ENCODE assay signal across 9 mouse cellular contexts in the genomic region with DNA sequence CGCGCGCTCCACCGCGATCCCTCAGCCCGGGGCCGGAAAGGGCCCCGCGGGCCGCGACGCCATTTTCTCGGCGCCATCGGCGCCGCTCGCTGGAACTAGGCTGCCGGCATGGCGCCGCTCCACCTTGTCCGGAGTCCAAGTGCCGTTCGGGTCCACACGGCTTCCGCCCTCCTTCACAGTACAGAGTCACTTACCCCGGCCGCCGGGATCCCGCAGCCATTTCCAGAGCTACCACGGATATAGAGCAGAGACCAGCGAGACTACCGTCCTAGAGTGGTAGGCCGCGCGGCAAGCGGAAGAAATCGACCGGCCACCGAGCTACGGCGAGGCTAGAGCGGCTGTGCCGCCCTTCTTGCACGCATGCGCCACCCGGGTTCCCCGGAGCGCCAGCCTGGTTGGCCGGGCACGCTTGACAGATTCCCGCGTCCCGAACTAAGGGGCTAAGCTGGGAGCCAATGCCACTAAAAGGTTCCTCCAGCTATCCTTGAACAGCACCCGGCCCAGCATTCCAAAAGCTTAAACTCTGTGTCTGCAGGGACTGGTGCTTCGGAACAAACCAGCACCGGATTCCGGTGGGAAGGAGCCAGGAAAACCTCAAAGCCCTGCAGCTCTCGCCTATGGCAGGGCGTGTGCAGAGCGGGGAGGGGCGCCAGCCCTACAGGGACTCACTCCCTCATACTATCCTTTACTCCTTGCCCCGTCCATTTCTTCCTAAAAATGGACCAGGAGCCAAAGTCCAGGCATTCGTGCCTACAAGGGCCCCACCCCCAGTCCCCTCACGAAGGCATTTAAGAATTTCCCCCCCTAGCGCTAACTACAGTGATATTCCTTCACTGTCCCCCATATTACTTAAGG. TPM values are rescaled to one million over a fixed set of nuclear protein-coding genes. Genes with fewer than 3 reads are reported as not detected.
DNase-seq lines count a peak whose midpoint lies in the region; ATAC-seq and TF ChIP-seq lines count a peak whose summit lies in the region.
"Had no signal": no experiment of that assay in that cellular context is flagged by ENCODE, and none has a peak within 500 bp of the region (broad histone marks: within the 10 kb centered on the region; RNA-seq: fewer than 3 reads in every experiment).

No protein-coding gene starts in this region.

- TF ChIP-seq CTCF in CH12.LX (conservative IDR thresholded peaks at IDR 0.05 in 1 of 2, IDR thresholded peaks at IDR 0.05 in 1 of 2; ENCODE audit: low read depth in 2 of 2, low read length in 2 of 2): no peak; a peak in 1 of 4 replicates
- TF ChIP-seq CTCF in heart, postnatal 0 days (IDR thresholded peaks at IDR 0.05; ENCODE audit: low read depth): no peak

- in situ Hi-C loops in CH12.LX (cut with MboI; ENCODE audit: low pct_ligation_motif_present, low pct_unique_long_range_greater_than_20kb, low sequenced_read_pairs): loop anchor here (25.0 kb wide), 1 partner anchor 660 kb away; the partner anchor contains the start of genes Arfrp1 and Zgpat

- H3K4me2 ChIP-seq in CH12.LX (ENCODE audit: insufficient read depth, low read depth, poor library complexity, severe bottlenecking): peak overlapping the region; percentile 12
- peak overlapping the region; percentile 87 for H3K4me2 ChIP-seq in forebrain, embryonic 12.5 days
- peak overlapping the region; percentile 80 for H3K4me2 ChIP-seq in heart, postnatal 0 days (ENCODE audit: low read depth, low read length)
- H3K4me2 ChIP-seq in liver, embryonic 15.5 days: peak overlapping the region; percentile 95
- peak overlapping the region; percentile 93 for H3K4me2 ChIP-seq in neural tube, embryonic 11.5 days (ENCODE audit: low read depth)
- H3K4me2 ChIP-seq in stomach, embryonic 16.5 days (ENCODE audit: low read depth, low read length): peak overlapping the region; percentile 83

- H3K4me1 ChIP-seq in CH12.LX (ENCODE audit: control insufficient read depth in 1 of 2, insufficient read depth in 2 of 2): peaks cover 20 to 71% of the 10 kb centered on the region in 2 experiments
- peaks cover 34% of the 10 kb centered on the region for H3K4me1 ChIP-seq in forebrain, embryonic 12.5 days
- H3K4me1 ChIP-seq in heart, postnatal 0 days (ENCODE audit: control insufficient read depth, insufficient read depth): peaks cover 49% of the 10 kb centered on the region
- H3K4me1 ChIP-seq in liver, embryonic 15.5 days (replicated peaks): peaks cover 83% of the 10 kb centered on the region
- peaks cover 19% of the 10 kb centered on the region for H3K4me1 ChIP-seq in neural tube, embryonic 11.5 days (ENCODE audit: control insufficient read depth, insufficient read depth, low read length)
- peaks cover 32% of the 10 kb centered on the region for H3K4me1 ChIP-seq in stomach, embryonic 16.5 days (ENCODE audit: control insufficient read depth, insufficient read depth, low read length)

- ATAC-seq in forebrain, embryonic 12.5 days (ENCODE audit: low FRiP score): peak; percentile 97
- peak; percentile 95 for ATAC-seq in heart, postnatal 0 days (ENCODE audit: insufficient read depth, low read depth)
- peak; percentile 89 for ATAC-seq in liver, embryonic 15.5 days (ENCODE audit: insufficient read depth)
- ATAC-seq in neural tube, embryonic 11.5 days (ENCODE audit: insufficient read depth, low FRiP score, low TSS enrichment): peak; percentile 95
- ATAC-seq in stomach, embryonic 16.5 days (ENCODE audit: insufficient read depth, low FRiP score): peak; percentile 96

- H3K36me3 ChIP-seq in CH12.LX (replicated peaks in 1 of 2; ENCODE audit: control insufficient read depth in 1 of 2, insufficient read depth in 1 of 2, low read length in 1 of 2): peaks cover 0 to 25% of the 10 kb centered on the region in 2 experiments
- H3K36me3 ChIP-seq in forebrain, embryonic 12.5 days (replicated peaks): peaks cover 6% of the 10 kb centered on the region
- no peaks in the 10 kb centered on the region for H3K36me3 ChIP-seq in heart, postnatal 0 days (replicated peaks; ENCODE audit: control insufficient read depth, insufficient read depth, low read length)
- H3K36me3 ChIP-seq in liver, embryonic 15.5 days (replicated peaks): peaks cover 17% of the 10 kb centered on the region
- H3K36me3 ChIP-seq in neural tube, embryonic 11.5 days (ENCODE audit: control insufficient read depth, insufficient read depth, low read length): no peaks in the 10 kb centered on the region
- no peaks in the 10 kb centered on the region for H3K36me3 ChIP-seq in stomach, embryonic 16.5 days (ENCODE audit: control insufficient read depth, insufficient read depth, low read length)

- H3K4me3 ChIP-seq in CH12.LX (replicated peaks in 1 of 3; ENCODE audit: low read depth in 2 of 3, low read length in 2 of 3, poor library complexity in 1 of 3): peak overlapping the region; percentile 63 to 92 (median 79)
- peak overlapping the region; percentile 92 for H3K4me3 ChIP-seq in forebrain, embryonic 12.5 days (replicated peaks)
- H3K4me3 ChIP-seq in heart, postnatal 0 days (ENCODE audit: low read depth, low read length): peak overlapping the region; percentile 90
- H3K4me3 ChIP-seq in liver, embryonic 15.5 days (replicated peaks): peak overlapping the region; percentile 89
- peak overlapping the region; percentile 90 for H3K4me3 ChIP-seq in neural tube, embryonic 11.5 days (ENCODE audit: low read depth, low read length)
- peak overlapping the region; percentile 68 for H3K4me3 ChIP-seq in stomach, embryonic 16.5 days (replicated peaks; ENCODE audit: low read length)

- under 1% methylated on average over 66 of the region's 66 CpGs for WGBS in forebrain, embryonic 12.5 days
- WGBS in heart, postnatal 0 days: under 1% methylated on average over 66 of the region's 66 CpGs
- under 1% methylated on average over 66 of the region's 66 CpGs for WGBS in liver, embryonic 15.5 days (ENCODE audit: insufficient replicate concordance)
- WGBS in neural tube, embryonic 11.5 days: under 1% methylated on average over 66 of the region's 66 CpGs
- under 1% methylated on average over 66 of the region's 66 CpGs for WGBS in stomach, embryonic 16.5 days

- TF ChIP-seq RAD21 in CH12.LX (IDR thresholded peaks at IDR 0.05; ENCODE audit: low read depth, low read length): no peak

- peak overlapping the region; percentile 26 for H3K27ac ChIP-seq in CH12.LX (ENCODE audit: insufficient read depth, low read depth)
- peak overlapping the region; percentile 95 for H3K27ac ChIP-seq in forebrain, embryonic 12.5 days
- H3K27ac ChIP-seq in heart, postnatal 0 days (ENCODE audit: low read depth): peak overlapping the region; percentile 96
- peak overlapping the region; percentile 96 for H3K27ac ChIP-seq in liver, embryonic 15.5 days (replicated peaks)
- peak overlapping the region; percentile 85 for H3K27ac ChIP-seq in neural tube, embryonic 11.5 days (ENCODE audit: low read depth, low read length)
- H3K27ac ChIP-seq in stomach, embryonic 16.5 days (ENCODE audit: low read length): peak overlapping the region; percentile 97

- dilution Hi-C loops in CH12.LX (cut with MboI; ENCODE audit: extremely low pct_ligation_motif_present, extremely low pct_unique_long_range_greater_than_20kb, low sequenced_read_pairs): no loop called here

- peaks cover 92% of the 10 kb centered on the region for H3K79me2 ChIP-seq in CH12.LX (replicated peaks; ENCODE audit: control insufficient read depth, extremely low read depth, insufficient read depth, poor library complexity, severe bottlenecking)

- peak; percentile 84 for DNase-seq in CH12.LX (ENCODE audit: extremely low read depth)
- peak; percentile 82 for DNase-seq in c-Kit-positive CD71-positive TER-119-positive erythroid progenitor cells, embryonic 14.5 days (ENCODE audit: low spot score)
- peak; percentile 93 for DNase-seq in heart, postnatal 0 days (ENCODE audit: low spot score)
- peak; percentile 94 to 96 for DNase-seq in kidney, postnatal 36 days
- peak; percentile 93 for DNase-seq in neural tube, embryonic 11.5 days (ENCODE audit: low spot score)

- H3K9ac ChIP-seq in CH12.LX (ENCODE audit: insufficient read depth, low read depth): peak overlapping the region; percentile 99
- H3K9ac ChIP-seq in forebrain, embryonic 12.5 days: peak overlapping the region; percentile 97
- peak overlapping the region; percentile 96 for H3K9ac ChIP-seq in heart, postnatal 0 days (replicated peaks; ENCODE audit: low read depth, low read length)
- H3K9ac ChIP-seq in liver, embryonic 15.5 days: peak overlapping the region; percentile 96
- H3K9ac ChIP-seq in neural tube, embryonic 11.5 days (ENCODE audit: low read length): peak overlapping the region; percentile 97
- H3K9ac ChIP-seq in stomach, embryonic 16.5 days (ENCODE audit: low read length): peak overlapping the region; percentile 98

- H3K27me3 ChIP-seq in CH12.LX (replicated peaks): no peaks in the 10 kb centered on the region
- H3K27me3 ChIP-seq in forebrain, embryonic 12.5 days: no peaks in the 10 kb centered on the region
- no peaks in the 10 kb centered on the region for H3K27me3 ChIP-seq in heart, postnatal 0 days (ENCODE audit: control insufficient read depth, insufficient read depth, low read length)
- H3K27me3 ChIP-seq in liver, embryonic 15.5 days: no peaks in the 10 kb centered on the region
- no peaks in the 10 kb centered on the region for H3K27me3 ChIP-seq in neural tube, embryonic 11.5 days (ENCODE audit: control insufficient read depth, insufficient read depth, low read length)
- H3K27me3 ChIP-seq in stomach, embryonic 16.5 days (ENCODE audit: control insufficient read depth, insufficient read depth, low read length): no peaks in the 10 kb centered on the region

- no peak for TF ChIP-seq EP300 in CH12.LX (IDR thresholded peaks at IDR 0.05; ENCODE audit: low read length)
- 0 out of 2 replicates have a peak, but pooled peaks have one; percentile 50 for TF ChIP-seq EP300 in heart, postnatal 0 days (IDR thresholded peaks at IDR 0.05; ENCODE audit: low read depth)

- H3K9me3 ChIP-seq in CH12.LX (replicated peaks; ENCODE audit: low read length): no peaks in the 10 kb centered on the region
- no peaks in the 10 kb centered on the region for H3K9me3 ChIP-seq in forebrain, embryonic 12.5 days
- no peaks in the 10 kb centered on the region for H3K9me3 ChIP-seq in heart, postnatal 0 days (replicated peaks; ENCODE audit: control insufficient read depth, low read length)
- H3K9me3 ChIP-seq in liver, embryonic 15.5 days (replicated peaks): no peaks in the 10 kb centered on the region
- H3K9me3 ChIP-seq in neural tube, embryonic 11.5 days (ENCODE audit: control insufficient read depth, low read length): no peaks in the 10 kb centered on the region
- no peaks in the 10 kb centered on the region for H3K9me3 ChIP-seq in stomach, embryonic 16.5 days (replicated peaks; ENCODE audit: control insufficient read depth, low read length)

- peak; percentile 86 for TF ChIP-seq POLR2A in CH12.LX (IDR thresholded peaks at IDR 0.05; ENCODE audit: low read depth, low read length)

RNA-seq across cellular contexts. Expression of gene Dido1, which starts 7.8 kb away (rescaled TPM):
- total RNA-seq in CH12.LX (2012; rRNA removed): 24.9 and 30.0 TPM in 2 replicates
- 15.5 and 16.4 TPM in 2 replicates for total RNA-seq in CH12.LX (2014; rRNA removed)
- polyA plus RNA-seq in CH12.LX (2012; ENCODE audit: insufficient read length, low read depth): 25.0 and 25.8 TPM in 2 replicates
- 42.2 and 42.7 TPM in 2 replicates for polyA plus RNA-seq in forebrain, embryonic 12.5 days (2016; fragmentation: Nextera tagmentation; extraction: Ambion mirVana)
- total RNA-seq in heart, postnatal 0 days (2014; rRNA removed; ENCODE audit: low replicate concordance): 22.8 and 28.3 TPM in 2 replicates
- 9.9 and 12.2 TPM in 2 replicates for polyA plus RNA-seq in heart, postnatal 0 days (2015; fragmentation: Nextera tagmentation; extraction: Ambion mirVana)
- polyA plus RNA-seq in liver, embryonic 15.5 days (2015; fragmentation: Nextera tagmentation; extraction: Ambion mirVana): 11.7 and 13.1 TPM in 2 replicates
- polyA plus RNA-seq in neural tube, embryonic 11.5 days (2014; fragmentation: Nextera tagmentation; extraction: Ambion mirVana): 31.5 and 32.5 TPM in 2 replicates
- polyA plus RNA-seq in stomach, embryonic 16.5 days (2015; fragmentation: Nextera tagmentation; extraction: Ambion mirVana): 23.9 and 26.7 TPM in 2 replicates

RNA-seq across cellular contexts. Expression of gene Gid8, which starts 7.9 kb away (rescaled TPM):
- total RNA-seq in CH12.LX (2012; rRNA removed) (15.6 and 21.7 TPM in 2 replicates), CH12.LX (2014; rRNA removed) (32.1 and 32.5 TPM in 2 replicates)
- 44.1 and 45.4 TPM in 2 replicates for polyA plus RNA-seq in CH12.LX (2012; ENCODE audit: insufficient read length, low read depth)
- 52.0 and 54.7 TPM in 2 replicates for polyA plus RNA-seq in forebrain, embryonic 12.5 days (2016; fragmentation: Nextera tagmentation; extraction: Ambion mirVana)
- 26.7 and 29.8 TPM in 2 replicates for total RNA-seq in heart, postnatal 0 days (2014; rRNA removed; ENCODE audit: low replicate concordance)
- polyA plus RNA-seq in heart, postnatal 0 days (2015; fragmentation: Nextera tagmentation; extraction: Ambion mirVana): 51.9 and 52.6 TPM in 2 replicates
- 117 TPM in 2 replicates for polyA plus RNA-seq in liver, embryonic 15.5 days (2015; fragmentation: Nextera tagmentation; extraction: Ambion mirVana)
- polyA plus RNA-seq in neural tube, embryonic 11.5 days (2014; fragmentation: Nextera tagmentation; extraction: Ambion mirVana): 59.9 and 66.0 TPM in 2 replicates
- 60.7 and 65.8 TPM in 2 replicates for polyA plus RNA-seq in stomach, embryonic 16.5 days (2015; fragmentation: Nextera tagmentation; extraction: Ambion mirVana)

RNA-seq across cellular contexts. Expression of gene Slc17a9, which starts 23.1 kb away (rescaled TPM):
- total RNA-seq in CH12.LX (2012; rRNA removed) (13.4 and 16.2 TPM in 2 replicates), CH12.LX (2014; rRNA removed) (6.5 and 7.2 TPM in 2 replicates)
- polyA plus RNA-seq in CH12.LX (2012; ENCODE audit: insufficient read length, low read depth): 23.7 and 26.0 TPM in 2 replicates
- 0.37 and 0.55 TPM in 2 replicates for polyA plus RNA-seq in forebrain, embryonic 12.5 days (2016; fragmentation: Nextera tagmentation; extraction: Ambion mirVana)
- 1.5 TPM in 1 of 2 replicates, not detected in the other for total RNA-seq in heart, postnatal 0 days (2014; rRNA removed; ENCODE audit: low replicate concordance)
- 0.44 and 0.60 TPM in 2 replicates for polyA plus RNA-seq in heart, postnatal 0 days (2015; fragmentation: Nextera tagmentation; extraction: Ambion mirVana)
- 8.1 and 10.0 TPM in 2 replicates for polyA plus RNA-seq in liver, embryonic 15.5 days (2015; fragmentation: Nextera tagmentation; extraction: Ambion mirVana)
- polyA plus RNA-seq in neural tube, embryonic 11.5 days (2014; fragmentation: Nextera tagmentation; extraction: Ambion mirVana): 0.42 TPM in 2 replicates
- 4.9 and 5.1 TPM in 2 replicates for polyA plus RNA-seq in stomach, embryonic 16.5 days (2015; fragmentation: Nextera tagmentation; extraction: Ambion mirVana)

RNA-seq across cellular contexts. Expression of gene Tcfl5, which starts 59.5 kb away (rescaled TPM):
- total RNA-seq in CH12.LX (2012; rRNA removed): not detected in 2 replicates
- not detected in 2 replicates for total RNA-seq in CH12.LX (2014; rRNA removed)
- not detected in 2 replicates for polyA plus RNA-seq in CH12.LX (2012; ENCODE audit: insufficient read length, low read depth)
- 0.15 and 0.26 TPM in 2 replicates for polyA plus RNA-seq in forebrain, embryonic 12.5 days (2016; fragmentation: Nextera tagmentation; extraction: Ambion mirVana)
- 0.04 and 0.12 TPM in 2 replicates for total RNA-seq in heart, postnatal 0 days (2014; rRNA removed; ENCODE audit: low replicate concordance)
- polyA plus RNA-seq in heart, postnatal 0 days (2015; fragmentation: Nextera tagmentation; extraction: Ambion mirVana): not detected in 2 replicates
- 0.05 TPM in 1 of 2 replicates, not detected in the other for polyA plus RNA-seq in liver, embryonic 15.5 days (2015; fragmentation: Nextera tagmentation; extraction: Ambion mirVana)
- 0.30 and 0.81 TPM in 2 replicates for polyA plus RNA-seq in neural tube, embryonic 11.5 days (2014; fragmentation: Nextera tagmentation; extraction: Ambion mirVana)
- polyA plus RNA-seq in stomach, embryonic 16.5 days (2015; fragmentation: Nextera tagmentation; extraction: Ambion mirVana): 0.12 TPM in 1 of 2 replicates, not detected in the other
- polyA plus RNA-seq: large intestine, adult 2 months had no signal

Comparison
In these comparisons a context has a peak if more than half of its experiments do, and no peak if none do; other contexts are left out.
1. Peak in every context shown above with its lines: DNase-seq, ATAC-seq, H3K4me3 ChIP-seq and H3K27ac ChIP-seq.
2. H3K27ac ChIP-seq: peak in every context shown above with its lines; median percentile 97 in stomach, embryonic 16.5 days; 96 in heart, postnatal 0 days; 96 in liver, embryonic 15.5 days; 95 in forebrain, embryonic 12.5 days; 85 in neural tube, embryonic 11.5 days; 26 in CH12.LX.
3. H3K4me2 ChIP-seq: peak in every context shown above with its lines; median percentile 95 in liver, embryonic 15.5 days; 93 in neural tube, embryonic 11.5 days; 87 in forebrain, embryonic 12.5 days; 83 in stomach, embryonic 16.5 days; 80 in heart, postnatal 0 days; 12 in CH12.LX.